Mouse (Mus musculus) heart, postnatal 0 days (tissue): ENCODE results near the gene Nfib.

Experiments used
- CTCF ChIP-seq: IDR thresholded peaks from 2 replicates; pipeline ENCODE4 v1.5.1; 2016; ENCODE audit warnings: antibody characterized with exemption, control low read depth, low read depth
- EP300 ChIP-seq: IDR thresholded peaks from 2 replicates; pipeline ENCODE4 v1.6.1; 2016; ENCODE audit warnings: antibody characterized with exemption, low read depth

- TF ChIP-seq EP300 (no peak), CTCF (no peak)
Measured at GRCm38 (mm10) chr4:82634365-82634764, 71.2 kb downstream of the Nfib start.
